Mouse (Mus musculus): ENCODE data around the gene Mrps6. TPM values are rescaled to one million over a fixed set of nuclear protein-coding genes. Genes with fewer than 3 reads are reported as not detected.

Gene Mrps6
- polyA plus RNA-seq, 1 experiment, result 323 TPM

GRCm38 (mm10) chr16:92070338-92070737, 12.3 kb downstream of the Mrps6 start:
- no peak for TF ChIP-seq CEBPB (IDR thresholded peaks at IDR 0.05; ENCODE audit: low read depth)
- TF ChIP-seq USF1 (IDR thresholded peaks at IDR 0.05; ENCODE audit: low read depth), result no peak
- no peak for TF ChIP-seq FOSL1 (IDR thresholded peaks at IDR 0.05; ENCODE audit: insufficient read depth, low read length, poor library complexity, severe bottlenecking)
- TF ChIP-seq CTCF (IDR thresholded peaks at IDR 0.05; ENCODE audit: control insufficient read depth, insufficient read depth, insufficient read length), result no peak
- H3K4me3 ChIP-seq (ENCODE audit: insufficient read depth, poor library complexity, severe bottlenecking), result no peak overlapping the region
- H3K79me2 ChIP-seq (ENCODE audit: control insufficient read depth, insufficient read depth), result peaks cover 100% of the 10 kb centered on the region
- peaks cover 95% of the 10 kb centered on the region for H3K79me3 ChIP-seq (ENCODE audit: low read depth)
- no peak overlapping the region for H3ac ChIP-seq (ENCODE audit: control insufficient read depth, insufficient read length, low read depth)
- no peaks in the 10 kb centered on the region for H3K27me3 ChIP-seq (ENCODE audit: control insufficient read depth, insufficient read depth, insufficient read length)
- peaks cover 91% of the 10 kb centered on the region for H3K36me3 ChIP-seq (ENCODE audit: control insufficient read depth, insufficient read depth)

GRCm38 (mm10) chr16:92076797-92077196, 18.7 kb downstream of the Mrps6 start:
- no peak overlapping the region for H3ac ChIP-seq (ENCODE audit: control insufficient read depth, insufficient read length, low read depth)
- H3K27me3 ChIP-seq (ENCODE audit: control insufficient read depth, insufficient read depth, insufficient read length), result no peaks in the 10 kb centered on the region
- no peak overlapping the region for H3K4me3 ChIP-seq (ENCODE audit: insufficient read depth, poor library complexity, severe bottlenecking)
- H3K79me3 ChIP-seq (ENCODE audit: low read depth), result peaks cover 98% of the 10 kb centered on the region
- peaks cover 100% of the 10 kb centered on the region for H3K79me2 ChIP-seq (ENCODE audit: control insufficient read depth, insufficient read depth)
- peaks cover 86% of the 10 kb centered on the region for H3K36me3 ChIP-seq (ENCODE audit: control insufficient read depth, insufficient read depth)
- TF ChIP-seq MAX (IDR thresholded peaks at IDR 0.05) (no peak), FOSL1 (IDR thresholded peaks at IDR 0.05; ENCODE audit: insufficient read depth, low read length, poor library complexity, severe bottlenecking) (no peak), MYOG (IDR thresholded peaks at IDR 0.05; ENCODE audit: control insufficient read depth, extremely low read depth, insufficient read length) (no peak), CEBPB (IDR thresholded peaks at IDR 0.05; ENCODE audit: low read depth) (no peak), USF1 (IDR thresholded peaks at IDR 0.05; ENCODE audit: low read depth) (no peak), CTCF (IDR thresholded peaks at IDR 0.05; ENCODE audit: control insufficient read depth, insufficient read depth, insufficient read length) (no peak), MYOD1 (IDR thresholded peaks at IDR 0.05; ENCODE audit: control insufficient read depth, insufficient read length, low read depth) (no peak)

DNA sequence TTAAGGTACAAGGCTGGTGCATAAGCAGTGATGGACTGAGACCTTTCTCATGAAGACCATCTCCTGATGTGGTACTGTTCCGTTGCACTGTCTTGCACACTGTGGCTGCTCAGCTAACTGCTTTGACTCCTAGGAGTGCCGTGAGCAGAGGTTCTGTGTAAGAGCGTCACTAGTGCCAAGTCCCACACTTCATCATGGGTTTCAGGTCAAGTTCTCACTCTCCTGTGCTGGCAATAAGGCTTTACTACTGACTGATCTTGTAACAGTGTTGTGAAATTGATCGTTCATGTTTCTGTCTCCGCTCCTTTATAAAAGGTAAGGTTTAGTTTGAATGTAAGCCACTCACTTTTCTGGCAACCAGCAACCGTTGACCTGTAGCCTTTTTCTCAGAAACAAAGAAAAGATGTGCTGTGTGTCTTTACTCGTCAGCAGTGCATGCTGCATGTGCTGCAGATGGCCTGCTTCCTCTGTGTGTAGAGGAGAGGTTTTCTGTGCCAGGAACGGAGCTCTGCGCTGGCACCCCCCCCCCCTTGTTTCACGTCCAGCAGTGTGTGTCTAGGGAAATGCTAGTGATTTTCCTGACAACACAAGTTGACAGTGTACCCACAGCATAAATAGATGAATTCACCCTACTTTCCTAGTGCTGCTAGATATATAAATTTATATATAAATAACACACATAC, 25.8 kb downstream of the Mrps6 start:
- TF ChIP-seq MYOG (IDR thresholded peaks at IDR 0.05; ENCODE audit: control insufficient read depth, extremely low read depth, insufficient read length), result no peak
- no peak for TF ChIP-seq CEBPB (IDR thresholded peaks at IDR 0.05; ENCODE audit: low read depth)
- no peak for TF ChIP-seq FOSL1 (IDR thresholded peaks at IDR 0.05; ENCODE audit: insufficient read depth, low read length, poor library complexity, severe bottlenecking)
- no peak for TF ChIP-seq USF1 (IDR thresholded peaks at IDR 0.05; ENCODE audit: low read depth)
- TF ChIP-seq MYOD1 (IDR thresholded peaks at IDR 0.05; ENCODE audit: control insufficient read depth, insufficient read length, low read depth), result no peak
- no peak for TF ChIP-seq MAX (IDR thresholded peaks at IDR 0.05)
- no peak for TF ChIP-seq CTCF (IDR thresholded peaks at IDR 0.05; ENCODE audit: control insufficient read depth, insufficient read depth, insufficient read length)
- no peak overlapping the region for H3K4me3 ChIP-seq (ENCODE audit: insufficient read depth, poor library complexity, severe bottlenecking)
- no peak overlapping the region for H3ac ChIP-seq (ENCODE audit: control insufficient read depth, insufficient read length, low read depth)
- H3K36me3 ChIP-seq (ENCODE audit: control insufficient read depth, insufficient read depth), result peaks cover 64% of the 10 kb centered on the region
- H3K79me2 ChIP-seq (ENCODE audit: control insufficient read depth, insufficient read depth), result peaks cover 100% of the 10 kb centered on the region
- peaks cover 93% of the 10 kb centered on the region for H3K79me3 ChIP-seq (ENCODE audit: low read depth)
- H3K27me3 ChIP-seq (ENCODE audit: control insufficient read depth, insufficient read depth, insufficient read length), result no peaks in the 10 kb centered on the region

DNA sequence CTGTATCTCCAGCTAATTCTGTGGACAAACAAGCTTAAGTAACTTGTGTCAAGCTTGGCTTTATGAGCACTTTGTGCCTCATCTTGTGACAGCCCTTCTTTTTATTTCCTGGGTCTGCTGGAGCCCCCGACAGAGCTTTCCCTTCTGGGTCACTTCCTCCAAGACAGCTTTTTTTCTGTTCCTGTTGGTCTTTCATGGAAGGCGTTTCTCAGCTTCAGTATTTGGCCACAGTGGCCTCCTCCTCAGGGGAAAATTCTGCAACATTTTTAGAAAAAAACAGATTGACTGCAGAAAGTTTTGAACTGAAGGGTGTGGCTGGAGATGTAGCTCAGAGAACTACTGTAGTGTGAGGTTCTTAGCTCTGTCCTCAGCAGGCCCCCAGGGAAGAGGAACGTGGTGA, 31.2 kb downstream of the Mrps6 start:
- TF ChIP-seq FOSL1 (IDR thresholded peaks at IDR 0.05; ENCODE audit: insufficient read depth, low read length, poor library complexity, severe bottlenecking) (no peak), MAX (IDR thresholded peaks at IDR 0.05) (no peak), MYOG (IDR thresholded peaks at IDR 0.05; ENCODE audit: control insufficient read depth, extremely low read depth, insufficient read length) (no peak), USF1 (IDR thresholded peaks at IDR 0.05; ENCODE audit: low read depth) (no peak), MYOD1 (IDR thresholded peaks at IDR 0.05; ENCODE audit: control insufficient read depth, insufficient read length, low read depth) (no peak), CEBPB (IDR thresholded peaks at IDR 0.05; ENCODE audit: low read depth) (no peak), CTCF (IDR thresholded peaks at IDR 0.05; ENCODE audit: control insufficient read depth, insufficient read depth, insufficient read length) (no peak)
- no peak overlapping the region for H3ac ChIP-seq (ENCODE audit: control insufficient read depth, insufficient read length, low read depth)
- H3K4me3 ChIP-seq (ENCODE audit: insufficient read depth, poor library complexity, severe bottlenecking), result no peak overlapping the region
- peaks cover 99% of the 10 kb centered on the region for H3K79me2 ChIP-seq (ENCODE audit: control insufficient read depth, insufficient read depth)
- no peaks in the 10 kb centered on the region for H3K27me3 ChIP-seq (ENCODE audit: control insufficient read depth, insufficient read depth, insufficient read length)
- peaks cover 29% of the 10 kb centered on the region for H3K36me3 ChIP-seq (ENCODE audit: control insufficient read depth, insufficient read depth)
- peaks cover 70% of the 10 kb centered on the region for H3K79me3 ChIP-seq (ENCODE audit: low read depth)

- Histone ChIP-seq H3K79me3 (ENCODE audit: low read depth) (peaks cover 50% of the 10 kb centered on the region), H3K27me3 (ENCODE audit: control insufficient read depth, insufficient read depth, insufficient read length) (no peaks in the 10 kb centered on the region), H3K4me3 (ENCODE audit: insufficient read depth, poor library complexity, severe bottlenecking) (no peak overlapping the region), H3K36me3 (ENCODE audit: control insufficient read depth, insufficient read depth) (peaks cover 35% of the 10 kb centered on the region), H3ac (ENCODE audit: control insufficient read depth, insufficient read length, low read depth) (no peak overlapping the region), H3K79me2 (ENCODE audit: control insufficient read depth, insufficient read depth) (peaks cover 99% of the 10 kb centered on the region)
- TF ChIP-seq USF1 (IDR thresholded peaks at IDR 0.05; ENCODE audit: low read depth), result no peak
- TF ChIP-seq FOSL1 (IDR thresholded peaks at IDR 0.05; ENCODE audit: insufficient read depth, low read length, poor library complexity, severe bottlenecking), result no peak
Measured at GRCm38 (mm10) chr16:92091876-92092275, 33.8 kb downstream of the Mrps6 start.
